Mouse (Mus musculus) kidney, adult 2 months (tissue): ENCODE data around the gene Fam124b.

Experiments
- CTCF ChIP-seq: fragments of 200-500 bp; conservative IDR thresholded peaks from 2 replicates; pipeline ENCODE4 v1.5.1; 2011; ENCODE audit warnings: low read depth, mild to moderate bottlenecking, control low read depth, low read length, moderate library complexity, mixed read lengths; ENCODE audit not compliant: insufficient read depth, insufficient read length
- POLR2A ChIP-seq: fragments of 200-500 bp; IDR thresholded peaks from one replicate; pipeline ENCODE4 v1.6.1; 2011; ENCODE audit warnings: low read depth, low read length, control low read depth

- TF ChIP-seq CTCF (no peak), POLR2A (no peak)
Measured at GRCm38 (mm10) chr1:80165391-80165790, 52.9 kb downstream of the Fam124b start.
